Mouse (Mus musculus): ENCODE results near the gene Ubtd2. TPM values are rescaled to one million over a fixed set of nuclear protein-coding genes. Genes with fewer than 3 reads are reported as not detected.

Gene Ubtd2
- polyA plus RNA-seq, 1 experiment from 2014 or later: 48.7 TPM

- ATAC-seq (replicated peaks): no peak
- Histone ChIP-seq H3K27me3 (replicated peaks) (no peaks in the 10 kb centered on the region), H3K9me3 (no peaks in the 10 kb centered on the region), H3K4me2 (no peak overlapping the region), H3K9ac (no peak overlapping the region), H3K4me3 (no peak overlapping the region), H3K36me3 (replicated peaks) (no peaks in the 10 kb centered on the region), H3K27ac (no peak overlapping the region), H3K4me1 (no peaks in the 10 kb centered on the region)
- 74% methylated on average over 5 of the region's 5 CpGs for WGBS
Measured at GRCm38 (mm10) chr11:32475487-32476236, 20.5 kb downstream of the Ubtd2 start.

GRCm38 (mm10) chr11:32481525-32481924 is 26.4 kb downstream of the Ubtd2 start:
- 84% methylated on average over 2 of the region's 2 CpGs for WGBS
- H3K4me3 ChIP-seq: no peak overlapping the region
- no peak for ATAC-seq (replicated peaks)
- H3K27me3 ChIP-seq (replicated peaks): no peaks in the 10 kb centered on the region
- H3K9ac ChIP-seq: no peak overlapping the region
- no peaks in the 10 kb centered on the region for H3K9me3 ChIP-seq
- no peak overlapping the region for H3K4me2 ChIP-seq
- H3K27ac ChIP-seq: no peak overlapping the region
- no peaks in the 10 kb centered on the region for H3K4me1 ChIP-seq
- no peaks in the 10 kb centered on the region for H3K36me3 ChIP-seq (replicated peaks)

DNA sequence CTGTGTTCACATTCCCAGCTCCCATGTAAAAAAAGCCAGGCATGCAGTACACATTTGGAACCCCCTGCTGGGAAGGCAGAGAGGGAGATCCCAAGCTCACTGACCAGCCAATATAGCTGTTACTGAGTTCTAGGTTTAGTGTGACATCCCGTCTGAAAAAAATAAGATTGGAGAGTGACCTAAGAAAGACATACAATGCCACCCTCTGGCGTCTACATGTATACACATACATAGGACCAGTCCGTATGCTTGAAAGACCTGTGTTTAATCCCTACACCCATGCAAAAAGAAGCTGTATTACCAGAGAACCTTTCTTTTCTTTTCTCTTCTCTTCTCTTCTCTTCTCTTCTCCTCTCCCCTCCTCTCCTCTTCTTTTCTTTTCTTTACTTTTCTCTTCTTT is 30.1 kb downstream of the Ubtd2 start:
- Histone ChIP-seq H3K4me1 (no peaks in the 10 kb centered on the region), H3K27ac (no peak overlapping the region), H3K4me3 (no peak overlapping the region), H3K36me3 (replicated peaks) (no peaks in the 10 kb centered on the region), H3K4me2 (no peak overlapping the region), H3K9me3 (no peaks in the 10 kb centered on the region), H3K9ac (no peak overlapping the region), H3K27me3 (replicated peaks) (no peaks in the 10 kb centered on the region)
- 68% methylated on average over 3 of the region's 3 CpGs for WGBS
- no peak for ATAC-seq (replicated peaks)

DNA sequence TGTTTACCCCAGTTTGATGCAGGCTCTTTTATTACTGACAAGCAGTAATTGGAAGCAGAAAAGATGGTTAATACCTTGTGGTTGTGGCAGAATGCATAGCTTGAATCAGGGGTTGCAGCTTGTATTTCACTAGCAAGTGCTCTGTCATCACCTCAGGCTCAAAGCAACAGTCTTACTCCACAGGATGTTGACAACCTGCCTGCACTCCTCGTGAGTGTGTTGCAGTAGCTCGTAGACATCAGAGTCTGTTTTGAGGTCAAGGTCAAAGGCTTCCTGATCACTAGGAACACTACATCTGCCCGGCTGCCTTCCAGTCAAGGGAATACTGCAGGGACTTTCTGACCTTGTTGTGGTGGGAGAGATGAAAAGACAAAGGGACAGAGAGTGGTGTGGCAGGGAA is 31.5 kb downstream of the Ubtd2 start:
- no peak overlapping the region for H3K27ac ChIP-seq
- H3K4me1 ChIP-seq: no peaks in the 10 kb centered on the region
- no peak overlapping the region for H3K4me2 ChIP-seq
- ATAC-seq (replicated peaks): no peak
- H3K27me3 ChIP-seq (replicated peaks): no peaks in the 10 kb centered on the region
- no peak overlapping the region for H3K4me3 ChIP-seq
- H3K36me3 ChIP-seq (replicated peaks): no peaks in the 10 kb centered on the region
- no peaks in the 10 kb centered on the region for H3K9me3 ChIP-seq
- H3K9ac ChIP-seq: no peak overlapping the region
- 78% methylated on average over 3 of the region's 3 CpGs for WGBS

DNA sequence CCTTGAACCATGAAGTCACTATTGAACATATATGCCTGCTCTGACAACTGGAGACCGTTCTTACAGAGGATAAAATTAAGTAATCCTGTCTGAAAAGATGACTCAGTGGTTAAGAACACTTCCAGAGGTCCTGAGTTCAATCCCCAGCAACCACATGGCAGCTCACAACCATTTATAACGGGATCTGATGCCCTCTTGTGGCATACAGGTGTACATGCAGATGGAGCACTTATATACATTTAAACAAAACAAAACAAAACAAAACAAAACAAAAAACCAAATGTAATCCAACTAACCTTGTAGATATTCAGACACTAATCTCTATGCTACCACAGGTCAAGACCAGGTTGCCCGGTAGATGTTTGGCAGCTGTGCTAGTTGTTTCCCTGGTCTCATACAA is 32.3 kb downstream of the Ubtd2 start:
- Histone ChIP-seq H3K27ac (no peak overlapping the region), H3K4me1 (no peaks in the 10 kb centered on the region), H3K36me3 (replicated peaks) (no peaks in the 10 kb centered on the region), H3K4me2 (no peak overlapping the region), H3K27me3 (replicated peaks) (no peaks in the 10 kb centered on the region), H3K9me3 (no peaks in the 10 kb centered on the region), H3K4me3 (no peak overlapping the region), H3K9ac (no peak overlapping the region)
- no peak for ATAC-seq (replicated peaks)
- 95% methylated on average over 3 of the region's 3 CpGs for WGBS

GRCm38 (mm10) chr11:32488344-32488743 is 33.2 kb downstream of the Ubtd2 start:
- Histone ChIP-seq H3K4me3 (no peak overlapping the region), H3K4me2 (no peak overlapping the region), H3K27me3 (replicated peaks) (no peaks in the 10 kb centered on the region), H3K9me3 (no peaks in the 10 kb centered on the region), H3K4me1 (no peaks in the 10 kb centered on the region), H3K27ac (no peak overlapping the region), H3K9ac (no peak overlapping the region), H3K36me3 (replicated peaks) (no peaks in the 10 kb centered on the region)
- ATAC-seq (replicated peaks): no peak

DNA sequence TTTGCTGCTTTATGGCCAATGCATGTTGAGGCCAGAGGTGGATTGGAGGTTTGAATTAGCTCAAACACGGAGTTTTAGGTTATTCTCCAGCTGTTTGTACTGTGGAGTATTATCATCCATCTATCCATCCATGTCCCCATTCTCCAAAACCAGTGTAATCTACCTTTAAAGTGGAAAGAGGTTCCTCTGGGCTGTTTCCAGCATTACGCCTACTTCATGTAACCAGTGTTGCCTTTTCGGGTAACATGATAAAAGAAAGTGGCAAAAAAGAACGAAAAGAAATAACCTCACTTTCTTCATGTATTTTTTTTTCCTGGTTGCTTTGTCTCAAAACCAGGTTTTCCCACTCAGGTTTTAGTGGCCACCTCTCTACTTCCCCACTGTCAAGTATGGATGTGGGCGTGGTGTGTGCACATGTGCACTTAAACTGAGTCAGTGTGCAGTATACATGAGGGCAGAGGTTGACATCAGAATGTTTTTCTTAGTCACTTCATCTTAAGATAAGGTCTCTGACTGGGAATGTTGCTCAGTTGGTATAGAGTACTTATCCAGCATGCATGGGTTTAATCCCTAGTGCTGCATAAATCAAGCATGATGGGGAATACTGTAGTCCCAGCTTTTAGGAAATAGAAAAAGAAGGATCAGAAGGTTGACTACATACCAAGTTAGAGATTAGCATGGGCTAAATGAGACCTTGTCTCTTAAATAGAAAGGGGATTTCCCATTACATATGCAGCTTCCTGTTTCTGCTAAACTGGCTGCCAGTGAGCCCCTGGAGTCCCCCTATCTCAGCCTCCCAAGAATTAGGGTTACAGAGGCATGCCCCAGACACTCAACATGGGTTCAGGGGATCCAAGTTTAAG is 33.9 kb downstream of the Ubtd2 start:
- no peaks in the 10 kb centered on the region for H3K36me3 ChIP-seq (replicated peaks)
- no peaks in the 10 kb centered on the region for H3K9me3 ChIP-seq
- no peaks in the 10 kb centered on the region for H3K27me3 ChIP-seq (replicated peaks)
- 90% methylated on average over 5 of the region's 5 CpGs for WGBS
- H3K27ac ChIP-seq: no peak overlapping the region
- no peaks in the 10 kb centered on the region for H3K4me1 ChIP-seq
- ATAC-seq (replicated peaks): no peak
- no peak overlapping the region for H3K4me2 ChIP-seq
- H3K9ac ChIP-seq: no peak overlapping the region
- H3K4me3 ChIP-seq: no peak overlapping the region

- Histone ChIP-seq H3K4me2 (no peak overlapping the region), H3K27ac (no peak overlapping the region), H3K36me3 (replicated peaks) (no peaks in the 10 kb centered on the region), H3K27me3 (replicated peaks) (no peaks in the 10 kb centered on the region), H3K9ac (no peak overlapping the region), H3K4me3 (no peak overlapping the region), H3K4me1 (no peaks in the 10 kb centered on the region), H3K9me3 (no peaks in the 10 kb centered on the region)
- ATAC-seq (replicated peaks): no peak
- 99% methylated on average over 2 of the region's 2 CpGs for WGBS
Measured at GRCm38 (mm10) chr11:32491079-32491478, 35.9 kb downstream of the Ubtd2 start.

- no peak overlapping the region for H3K4me2 ChIP-seq
- no peak for ATAC-seq (replicated peaks)
Measured at GRCm38 (mm10) chr11:32493312-32493711, 38.1 kb downstream of the Ubtd2 start.

GRCm38 (mm10) chr11:32495283-32495682 is 40.1 kb downstream of the Ubtd2 start:
- Histone ChIP-seq H3K36me3 (replicated peaks) (0 out of 2 replicates have a peak, but pooled peaks cover 2% of the 10 kb centered on the region), H3K27me3 (replicated peaks) (no peaks in the 10 kb centered on the region), H3K4me3 (no peak overlapping the region), H3K4me2 (no peak overlapping the region), H3K9me3 (no peaks in the 10 kb centered on the region), H3K27ac (no peak overlapping the region), H3K9ac (no peak overlapping the region), H3K4me1 (peaks cover 9% of the 10 kb centered on the region; the same call in 1 of the 2 replicates)
- no peak for ATAC-seq (replicated peaks)
- 78% methylated on average over 2 of the region's 2 CpGs for WGBS

More at GRCm38 (mm10) chr11:32493312-32493711, 38.1 kb downstream of the Ubtd2 start:
- Histone ChIP-seq H3K9me3 (no peaks in the 10 kb centered on the region), H3K36me3 (replicated peaks) (no peaks in the 10 kb centered on the region), H3K4me1 (no peaks in the 10 kb centered on the region), H3K9ac (no peak overlapping the region), H3K27me3 (replicated peaks) (no peaks in the 10 kb centered on the region), H3K27ac (no peak overlapping the region), H3K4me3 (no peak overlapping the region)

DNA sequence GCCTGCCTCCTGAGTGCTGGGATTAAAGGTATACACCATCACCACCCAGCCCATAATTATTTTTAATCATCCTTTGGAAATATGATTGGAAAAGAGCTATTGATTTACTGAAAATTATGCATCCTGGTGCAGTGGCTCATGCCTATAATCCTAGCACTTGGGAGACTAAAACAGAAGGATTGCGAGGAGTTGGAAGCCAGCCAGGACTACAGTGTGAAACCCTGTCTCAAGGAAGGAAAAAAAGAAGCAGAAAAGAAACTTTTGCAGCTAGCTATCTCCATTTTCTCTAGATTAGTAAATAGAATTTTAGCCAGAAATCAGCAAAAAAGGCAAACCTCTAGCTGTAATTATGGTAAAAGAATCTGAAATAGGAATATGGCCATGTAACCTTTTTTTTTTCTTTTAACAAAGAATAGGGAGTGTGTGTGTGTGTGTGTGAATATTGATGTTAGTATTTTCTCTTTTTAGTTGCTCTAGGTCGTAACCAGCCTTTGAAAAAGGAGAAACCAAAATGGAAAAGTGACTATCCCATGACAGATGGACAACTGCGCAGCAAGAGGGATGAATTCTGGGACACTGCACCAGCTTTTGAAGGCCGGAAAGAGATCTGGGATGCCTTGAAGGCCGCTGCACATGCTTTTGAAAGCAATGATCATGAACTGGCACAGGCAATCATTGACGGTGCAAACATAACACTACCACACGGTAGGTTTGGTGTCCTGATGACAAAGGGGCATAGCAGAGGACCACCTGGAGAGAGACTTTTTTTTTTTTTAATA is 43.8 kb downstream of the Ubtd2 start:
- Histone ChIP-seq H3K4me2 (no peak overlapping the region), H3K27ac (no peak overlapping the region), H3K9me3 (no peaks in the 10 kb centered on the region), H3K9ac (no peak overlapping the region), H3K36me3 (replicated peaks) (peaks cover 2% of the 10 kb centered on the region; the same call in 1 of the 2 replicates), H3K4me3 (no peak overlapping the region), H3K27me3 (replicated peaks) (no peaks in the 10 kb centered on the region), H3K4me1 (peaks cover 9% of the 10 kb centered on the region; the same call in 1 of the 2 replicates)
- no peak for ATAC-seq (replicated peaks)
- 78% methylated on average over 7 of the region's 7 CpGs for WGBS

DNA sequence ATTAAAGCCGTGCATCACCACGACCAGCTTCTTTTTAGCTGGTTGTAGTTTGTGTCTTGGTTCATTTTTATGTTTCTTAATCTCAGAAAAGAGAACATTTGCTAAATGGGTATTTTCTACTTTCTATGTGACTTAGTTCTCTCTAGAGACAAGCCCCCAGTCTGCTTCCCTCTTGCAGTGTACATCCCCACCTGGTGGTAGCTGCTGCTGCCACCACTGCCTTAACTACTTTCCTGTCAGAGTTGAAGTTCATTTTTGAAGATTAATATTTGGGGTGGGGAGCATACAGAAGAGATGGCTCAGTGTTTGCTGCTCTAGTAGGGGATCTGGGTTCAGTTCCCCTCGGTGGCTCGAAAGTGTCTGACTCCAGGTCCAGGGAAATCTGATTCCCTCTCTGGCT is 44.8 kb downstream of the Ubtd2 start:
- no peaks in the 10 kb centered on the region for H3K9me3 ChIP-seq
- no peak overlapping the region for H3K4me3 ChIP-seq
- no peak overlapping the region for H3K9ac ChIP-seq
- H3K4me1 ChIP-seq: peaks cover 9% of the 10 kb centered on the region; the same call in 1 of the 2 replicates
- no peak overlapping the region for H3K4me2 ChIP-seq
- WGBS: 91% methylated on average over 4 of the region's 4 CpGs
- H3K36me3 ChIP-seq (replicated peaks): peaks cover 2% of the 10 kb centered on the region; the same call in 1 of the 2 replicates
- no peak for ATAC-seq (replicated peaks)
- no peaks in the 10 kb centered on the region for H3K27me3 ChIP-seq (replicated peaks)
- H3K27ac ChIP-seq: no peak overlapping the region
